Mouse (Mus musculus) intestine, postnatal 0 days (tissue): Measurements from ENCODE around the gene Raet1d. TPM values are rescaled to one million over a fixed set of nuclear protein-coding genes. Genes with fewer than 3 reads are reported as not detected.
"Not testable (repeated sequence)": the region's sequence is repeated elsewhere in the genome, so short reads cannot be mapped to it uniquely, and the experiment has no call there.

Experiments
- ATAC-seq: fragments of 200-750 bp; cut with Nextera tagmentation; 2 replicates; pipeline ENCODE4 v1.8.0; 2017; ENCODE audit warnings: mild to moderate bottlenecking, moderate TSS enrichment, moderate library complexity
- H3K27ac ChIP-seq: fragments of 300-500 bp; sonication (generic); 2 replicates; pipeline ENCODE4 v1.5.1; 2014; ENCODE audit warnings: mild to moderate bottlenecking, low read depth, low read length, moderate library complexity
- H3K27me3 ChIP-seq: fragments of 300-500 bp; sonication (generic); replicated peaks from 2 replicates; pipeline ENCODE4 v1.6.1; 2014; ENCODE audit warnings: low read length, mixed read lengths; ENCODE audit not compliant: control insufficient read depth, insufficient read depth
- H3K36me3 ChIP-seq: fragments of 300-500 bp; sonication (generic); 2 replicates; pipeline ENCODE4 v1.6.1; 2014; ENCODE audit warnings: mild to moderate bottlenecking, moderate library complexity; ENCODE audit not compliant: control insufficient read depth, insufficient read depth
- H3K4me1 ChIP-seq: fragments of 300-500 bp; sonication (generic); replicated peaks from 2 replicates; pipeline ENCODE4 v1.6.1; 2014; ENCODE audit warnings: antibody characterized with exemption, low read length, mixed read lengths; ENCODE audit not compliant: control insufficient read depth, insufficient read depth
- H3K4me2 ChIP-seq: fragments of 300-500 bp; sonication (generic); replicated peaks from 2 replicates; pipeline ENCODE4 v1.6.1; 2014; ENCODE audit warnings: low read depth, mild to moderate bottlenecking, moderate library complexity
- H3K4me3 ChIP-seq: fragments of 300-500 bp; sonication (generic); 2 replicates; pipeline ENCODE4 v1.5.1; 2014; ENCODE audit warnings: low read depth, low read length
- H3K9ac ChIP-seq: fragments of 300-500 bp; sonication (generic); 2 replicates; pipeline ENCODE4 v1.6.1; 2014; ENCODE audit warnings: mild to moderate bottlenecking, low read depth, low read length
- H3K9me3 ChIP-seq: fragments of 300-500 bp; sonication (generic); 2 replicates; pipeline ENCODE4 v1.6.1; 2016; ENCODE audit warnings: mixed run types; ENCODE audit not compliant: control insufficient read depth
- CTCF ChIP-seq: sonication (generic); IDR thresholded peaks from 2 replicates; pipeline ENCODE4 v1.5.1; 2016; ENCODE audit warnings: low read depth, mild to moderate bottlenecking, control low read depth, antibody characterized with exemption, moderate library complexity
- WGBS: fragments of 180-500 bp; shearing (Covaris S2); extraction: QIAGEN DNeasy Blood & Tissue Kit; methylation state at CpG from one replicate; pipeline ENCODE4 v1.1.7; 2014; 5-methylcytosine and 5-hydroxymethylcytosine counted together
- polyA plus RNA-seq: library from polyadenylated mRNA; unstranded; fragments of >200 nt; fragmentation: Nextera tagmentation; extraction: Ambion mirVana; gene quantifications from 2 replicates; pipeline ENCODE4 v1.2.1, GENCODE M21; 2015

Raet1d gene
- polyA plus RNA-seq, result 1.3 and 1.8 TPM in 2 replicates

DNA sequence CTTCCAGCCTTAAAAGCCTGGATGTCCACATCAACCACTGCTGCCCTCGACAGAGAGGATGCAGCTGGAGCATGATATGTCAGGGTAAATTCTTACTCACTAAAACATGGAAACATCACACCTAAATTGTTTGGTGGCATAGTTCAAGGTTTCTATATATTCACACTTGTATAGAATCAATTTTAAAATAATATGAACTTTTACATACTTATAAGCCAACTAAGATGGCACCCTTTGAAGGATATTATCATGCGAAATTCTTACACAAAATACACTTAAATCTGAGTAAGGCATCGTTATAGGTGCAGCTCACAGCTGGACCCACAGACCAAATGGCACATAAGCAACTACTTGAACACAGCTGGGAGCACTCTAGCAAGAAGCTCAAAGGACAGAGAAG lies at the start of gene Raet1d:
Gene Raet1d, plus strand, starts transcription at position 301 of the 400 bp plus-strand sequence.
- not testable (repeated sequence) for H3K4me1 ChIP-seq, H3K27ac ChIP-seq, H3K9ac ChIP-seq, H3K36me3 ChIP-seq, ATAC-seq, H3K4me3 ChIP-seq, H3K27me3 ChIP-seq, H3K9me3 ChIP-seq
- 78% methylated on average over 3 of the region's 3 CpGs for WGBS
- peak within 1 kb of the TSS; percentile 48 for H3K4me2 ChIP-seq

DNA sequence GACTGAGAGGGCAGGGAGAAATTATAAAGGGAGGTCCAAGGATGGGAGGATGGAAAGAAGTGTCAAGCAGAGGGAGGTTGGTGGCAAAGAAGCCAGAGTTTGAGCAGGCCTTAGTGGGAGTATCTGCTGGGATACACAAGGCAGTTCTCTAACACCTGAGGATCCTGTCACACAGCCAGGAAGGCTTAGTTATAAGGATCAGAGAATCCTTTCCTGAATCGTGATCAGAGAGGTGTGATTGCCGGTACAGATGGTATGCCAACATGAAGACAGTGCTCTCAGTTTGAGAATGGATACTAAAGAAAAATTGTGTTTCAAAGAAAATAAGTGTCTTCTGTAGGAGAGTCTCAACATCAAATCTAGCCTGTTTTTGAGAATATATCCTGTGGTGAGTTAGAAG lies 37.5 kb upstream of the Raet1d start:
- Histone ChIP-seq H3K27me3 (no peaks in the 10 kb centered on the region), H3K4me3 (no peak overlapping the region), H3K27ac (no peak overlapping the region), H3K9ac (no peak overlapping the region), H3K36me3 (no peaks in the 10 kb centered on the region), H3K4me2 (no peak overlapping the region), H3K9me3 (no peaks in the 10 kb centered on the region), H3K4me1 (no peaks in the 10 kb centered on the region)
- no peak for TF ChIP-seq CTCF
- WGBS, result 84% methylated on average over 2 of the region's 2 CpGs
- ATAC-seq, result no peak

DNA sequence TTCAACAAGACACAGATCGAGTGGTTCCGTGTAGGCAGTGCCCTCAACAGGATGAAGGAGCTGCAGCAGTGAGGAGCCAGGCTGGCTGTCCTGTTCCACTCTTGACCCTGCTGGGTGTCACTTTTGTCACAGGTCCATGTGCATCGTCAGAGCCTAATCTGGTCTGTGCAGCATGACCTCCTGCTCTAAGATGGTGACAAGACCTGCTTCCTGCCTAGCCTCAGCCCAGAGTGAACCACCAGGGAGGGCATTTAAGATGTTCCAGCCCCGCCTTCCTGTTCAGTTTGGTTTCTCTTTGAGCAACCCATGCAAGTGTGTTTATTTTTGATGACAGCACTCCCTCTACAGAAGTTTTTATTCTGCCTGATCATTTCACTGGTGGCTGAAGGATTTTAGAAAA lies 14.6 kb upstream of the Raet1d start:
- H3K4me1 ChIP-seq, H3K9ac ChIP-seq, H3K4me3 ChIP-seq, H3K4me2 ChIP-seq, H3K27ac ChIP-seq, H3K27me3 ChIP-seq, ATAC-seq, H3K36me3 ChIP-seq, H3K9me3 ChIP-seq: not testable (repeated sequence)
- 66% methylated on average over 4 of the region's 4 CpGs for WGBS

DNA sequence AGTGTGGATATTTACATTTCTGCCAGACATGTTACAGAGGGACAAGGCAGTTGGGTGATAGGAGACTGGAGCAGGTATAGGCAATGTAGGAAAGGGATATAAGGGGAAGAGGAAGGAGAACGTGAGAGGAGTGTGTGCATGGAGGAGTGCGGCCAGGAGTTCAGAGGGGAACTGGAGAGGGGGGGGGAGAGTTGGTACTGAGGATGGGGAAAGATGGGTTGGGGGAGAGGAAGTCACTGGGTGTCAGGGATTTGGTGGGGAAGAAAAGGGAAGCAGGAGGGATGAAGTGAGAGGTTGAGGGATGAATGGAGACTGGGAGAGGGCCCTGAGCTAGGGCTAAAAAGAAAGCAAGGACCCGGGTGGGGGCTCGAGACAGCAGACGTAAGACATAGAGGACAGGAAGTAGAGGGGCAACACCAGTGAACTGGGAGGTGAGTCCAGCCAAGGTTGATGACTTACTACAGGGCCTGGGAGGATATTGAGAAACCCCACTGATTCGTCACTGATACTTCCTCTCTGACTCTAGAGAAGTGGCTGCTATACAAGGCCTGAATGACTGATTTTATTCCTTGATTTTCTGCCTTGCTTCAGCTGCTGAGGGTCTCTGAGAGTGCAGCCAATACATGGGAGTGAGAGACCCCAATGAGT lies 6.7 kb upstream of the Raet1d start:
- H3K9me3 ChIP-seq, H3K4me1 ChIP-seq, H3K9ac ChIP-seq, H3K27me3 ChIP-seq, H3K27ac ChIP-seq, H3K4me2 ChIP-seq, ATAC-seq, H3K4me3 ChIP-seq, H3K36me3 ChIP-seq: not testable (repeated sequence)
- WGBS, result 75% methylated on average over 5 of the region's 6 CpGs

DNA sequence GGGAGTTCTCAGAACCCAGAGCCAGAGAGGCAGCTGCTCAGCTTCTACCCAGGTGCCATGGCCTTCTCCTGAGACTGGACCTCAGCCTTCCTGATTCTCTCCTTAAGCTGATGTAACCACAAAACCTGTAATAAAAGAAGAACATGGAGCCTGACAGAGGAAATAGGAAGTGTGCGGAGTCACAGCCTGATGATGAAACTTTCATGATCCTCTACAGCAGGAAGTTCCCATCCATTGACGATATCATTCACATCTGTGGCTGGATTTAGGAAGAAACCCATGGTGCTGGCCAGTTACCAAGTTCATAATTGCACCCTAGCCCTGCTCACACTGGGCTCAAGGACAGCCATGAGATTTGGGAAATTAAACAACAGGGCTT lies 6.2 kb upstream of the Raet1d start:
- H3K9ac ChIP-seq, ATAC-seq, H3K4me3 ChIP-seq, H3K4me2 ChIP-seq, H3K27me3 ChIP-seq, H3K4me1 ChIP-seq, H3K27ac ChIP-seq, H3K9me3 ChIP-seq, H3K36me3 ChIP-seq: not testable (repeated sequence)
- 81% methylated on average over 2 of the region's 2 CpGs for WGBS

DNA sequence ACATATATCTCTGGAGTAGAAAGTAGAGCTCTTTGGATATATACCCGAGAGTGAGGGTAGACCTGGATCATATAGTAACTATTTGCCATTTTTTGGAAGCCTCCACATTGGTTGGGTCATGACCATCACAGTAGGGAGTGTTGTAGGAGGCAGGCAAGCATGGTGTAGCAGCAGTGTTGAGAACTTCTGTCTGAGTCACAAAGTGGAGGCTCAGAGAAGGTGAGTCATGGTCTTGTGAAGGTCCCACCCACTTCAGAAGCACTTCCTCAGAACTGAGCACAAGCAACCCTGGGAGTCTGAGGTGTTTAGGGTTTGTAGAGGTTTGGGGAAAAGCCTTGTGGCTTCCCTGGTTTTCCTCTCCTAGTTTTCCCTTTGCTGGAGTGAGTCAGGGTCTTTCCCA lies 3.0 kb upstream of the Raet1d start:
- H3K4me1 ChIP-seq, H3K9ac ChIP-seq, ATAC-seq, H3K4me3 ChIP-seq, H3K9me3 ChIP-seq, H3K27me3 ChIP-seq, H3K4me2 ChIP-seq, H3K27ac ChIP-seq, H3K36me3 ChIP-seq: not testable (repeated sequence)
- 83% methylated on average over 1 of the region's 1 CpGs for WGBS

DNA sequence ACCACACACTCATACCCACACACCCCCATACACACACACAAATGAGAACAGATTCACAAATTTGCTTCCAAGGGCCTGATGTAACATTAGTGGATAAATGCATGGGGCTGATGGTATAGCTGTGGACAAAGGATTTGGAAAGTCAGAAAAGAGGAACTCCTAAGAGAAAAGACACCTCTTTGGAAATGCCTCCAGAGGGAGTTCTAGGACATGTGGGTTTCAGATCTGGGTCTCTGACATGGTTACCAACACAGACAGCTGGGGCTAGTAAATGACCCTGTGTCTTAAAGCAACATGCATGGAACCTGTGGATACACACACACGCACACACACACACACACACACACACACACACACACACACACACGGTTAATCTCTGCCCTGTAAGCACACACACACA lies 605 bp downstream of the Raet1d start:
- not testable (repeated sequence) for H3K4me3 ChIP-seq, H3K4me2 ChIP-seq, H3K9me3 ChIP-seq, H3K4me1 ChIP-seq, H3K27me3 ChIP-seq, H3K36me3 ChIP-seq, ATAC-seq, H3K9ac ChIP-seq, H3K27ac ChIP-seq
- 35% methylated on average over 2 of the region's 2 CpGs for WGBS

DNA sequence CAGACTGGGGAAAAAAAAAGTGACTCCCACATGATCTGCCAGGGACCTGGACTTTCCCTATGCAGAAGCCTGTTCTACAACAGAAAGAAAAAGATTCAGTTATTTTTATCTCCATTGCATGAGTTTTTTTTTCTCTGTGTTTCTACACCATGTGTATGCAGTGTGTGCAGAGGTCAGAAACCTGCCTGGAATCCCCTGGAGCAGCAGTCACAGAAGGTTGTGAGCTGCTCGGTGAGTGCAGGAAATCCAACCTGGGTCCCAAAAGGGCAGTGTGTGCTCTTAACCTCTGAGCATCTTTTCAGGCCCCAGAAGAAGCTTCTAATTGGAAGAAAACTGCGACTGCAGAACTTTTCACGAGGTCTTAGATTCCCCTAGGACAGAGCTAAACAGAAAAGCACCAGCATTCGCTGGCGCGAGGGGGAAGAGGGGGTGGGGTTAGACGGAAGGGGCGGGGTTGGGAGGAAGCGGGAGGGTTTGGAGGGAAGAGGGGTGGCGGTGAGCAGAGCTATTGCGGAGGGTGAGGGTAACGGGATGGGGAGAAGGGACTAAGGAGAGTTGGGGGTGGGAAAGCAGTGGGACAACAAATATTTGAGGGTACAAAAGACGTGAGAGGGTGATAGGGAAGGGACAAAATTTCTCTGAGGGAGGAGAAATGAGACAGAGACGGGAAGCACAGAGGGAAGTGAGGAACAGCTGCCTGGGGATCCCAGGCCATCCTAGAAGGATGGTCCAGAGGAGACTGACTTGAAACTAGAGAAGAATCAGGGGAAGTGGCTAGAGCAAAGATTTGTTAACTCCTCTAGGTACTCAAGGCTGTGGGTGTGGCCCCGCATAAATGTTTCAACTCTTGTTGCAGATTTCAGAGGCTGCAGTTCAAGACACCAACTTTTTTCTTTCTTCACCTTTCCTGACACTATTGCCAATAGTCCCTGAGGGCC lies 1.3 kb downstream of the Raet1d start:
- not testable (repeated sequence) for H3K27me3 ChIP-seq, H3K9me3 ChIP-seq, H3K4me1 ChIP-seq, H3K36me3 ChIP-seq, ATAC-seq, H3K27ac ChIP-seq, H3K9ac ChIP-seq, H3K4me3 ChIP-seq
- H3K4me2 ChIP-seq, result peak overlapping the region; percentile 48
- 2% methylated on average over 7 of the region's 15 CpGs for WGBS

DNA sequence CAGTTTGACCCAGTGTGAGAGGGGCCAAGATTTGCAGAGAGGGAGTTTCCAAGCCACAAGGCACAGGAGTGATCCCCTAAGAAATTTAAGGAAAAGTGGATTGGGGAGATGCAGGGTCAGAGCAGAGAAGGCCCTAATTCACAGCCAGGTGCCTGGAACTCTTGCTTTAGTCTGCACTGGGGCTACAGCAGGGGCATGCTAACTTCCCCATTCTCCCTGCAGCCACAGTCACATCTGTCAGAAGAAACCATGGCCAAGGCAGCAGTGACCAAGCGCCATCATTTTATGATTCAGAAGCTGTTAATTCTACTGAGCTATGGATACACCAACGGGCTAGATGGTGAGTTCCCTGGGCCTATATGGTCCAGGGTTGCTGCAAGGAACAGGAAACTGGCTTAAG lies 2.1 kb downstream of the Raet1d start:
- not testable (repeated sequence) for ATAC-seq, H3K9ac ChIP-seq, H3K4me1 ChIP-seq, H3K27me3 ChIP-seq, H3K4me2 ChIP-seq, H3K27ac ChIP-seq, H3K36me3 ChIP-seq, H3K4me3 ChIP-seq, H3K9me3 ChIP-seq
- WGBS, result 78% methylated on average over 1 of the region's 2 CpGs
